Mouse (Mus musculus): ENCODE results near the gene Sec61a1.

- TF ChIP-seq CTCF (IDR thresholded peaks at IDR 0.05; ENCODE audit: low read depth, low read length), result no peak
- no peak for TF ChIP-seq POLR2A (IDR thresholded peaks at IDR 0.05; ENCODE audit: borderline replicate concordance, low read depth, low read length)
Measured at GRCm38 (mm10) chr6:88513984-88514383, 4.7 kb downstream of the Sec61a1 start.
